Mouse (Mus musculus): Measurements from ENCODE around the gene Srsf1. TPM values are rescaled to one million over a fixed set of nuclear protein-coding genes. Genes with fewer than 3 reads are reported as not detected.

Srsf1 gene
- polyA plus RNA-seq, 1 experiment = 350 TPM

DNA sequence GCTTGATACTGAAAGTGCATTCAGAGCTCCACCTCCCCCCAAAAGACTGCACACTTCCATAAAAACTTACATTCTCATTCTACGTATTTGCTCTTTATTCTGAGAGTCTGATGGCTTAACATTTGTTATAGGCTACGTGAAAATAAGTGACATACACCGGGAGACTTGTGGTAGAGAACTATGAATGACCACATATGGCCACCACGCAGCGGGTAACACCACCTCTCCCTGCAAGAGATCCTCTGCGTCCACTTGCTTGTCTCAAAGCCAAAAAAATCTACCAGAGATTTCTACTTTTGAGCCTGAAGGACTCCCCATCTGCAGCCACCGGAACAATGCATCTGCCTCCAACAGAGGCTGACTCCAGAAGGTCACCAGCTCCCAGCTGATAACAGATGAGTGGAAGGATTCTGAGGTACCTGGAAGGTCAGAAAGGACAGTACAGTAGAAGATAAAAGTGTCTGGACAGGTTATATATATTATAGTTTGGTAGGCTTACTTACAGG lies 35.2 kb upstream of the Srsf1 start:
- Histone ChIP-seq H3K27ac (ENCODE audit: insufficient read depth, low read length) (no peak overlapping the region), H3K4me3 (replicated peaks; ENCODE audit: insufficient read depth, low read depth, low read length) (no peak overlapping the region), H3K27me3 (ENCODE audit: control insufficient read depth, insufficient read depth, low read length) (no peaks in the 10 kb centered on the region), H3K4me1 (ENCODE audit: control insufficient read depth, insufficient read depth, low read length) (peaks cover 5% of the 10 kb centered on the region; the same call in 1 of the 2 replicates)
- 72% methylated on average over 7 of the region's 7 CpGs for WGBS
- no peak for TF ChIP-seq POLR2A (IDR thresholded peaks at IDR 0.05; ENCODE audit: borderline replicate concordance, insufficient read depth, low read length)
- no peak for DNase-seq

DNA sequence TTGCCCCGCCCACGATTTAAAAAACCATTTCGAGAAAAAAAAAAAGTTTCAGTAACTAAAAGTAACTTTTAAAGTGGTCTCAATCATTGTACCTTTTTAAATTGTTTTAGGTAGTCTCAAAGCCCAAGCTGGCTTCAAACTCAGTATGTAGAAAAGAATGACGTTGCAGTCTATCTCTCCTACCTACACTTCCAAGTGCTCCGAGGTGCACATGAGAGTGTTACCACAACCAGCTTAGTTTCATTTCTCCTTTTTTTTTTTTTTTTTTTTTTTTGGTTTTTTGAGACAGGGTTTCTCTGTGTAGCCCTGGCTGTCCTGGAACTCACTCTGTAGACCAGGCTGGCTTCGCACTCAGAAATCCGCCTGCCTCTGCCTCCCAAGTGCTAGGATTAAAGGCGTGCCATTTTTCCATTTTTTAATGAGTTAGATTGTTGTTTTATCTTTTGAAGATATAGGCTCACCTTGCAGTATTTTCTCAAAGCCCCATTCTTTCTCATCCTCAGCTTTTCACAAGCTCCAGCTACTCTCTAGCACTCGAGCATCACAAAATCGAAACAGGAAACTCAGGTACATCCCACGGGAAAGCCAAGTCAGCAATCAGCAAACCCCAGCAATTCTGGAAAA lies 34.4 kb upstream of the Srsf1 start:
- Histone ChIP-seq H3K4me3 (replicated peaks; ENCODE audit: insufficient read depth, low read depth, low read length) (no peak overlapping the region), H3K4me1 (ENCODE audit: control insufficient read depth, insufficient read depth, low read length) (peaks cover 5% of the 10 kb centered on the region; the same call in 1 of the 2 replicates), H3K27ac (ENCODE audit: insufficient read depth, low read length) (no peak overlapping the region), H3K27me3 (ENCODE audit: control insufficient read depth, insufficient read depth, low read length) (no peaks in the 10 kb centered on the region)
- TF ChIP-seq POLR2A (IDR thresholded peaks at IDR 0.05; ENCODE audit: borderline replicate concordance, insufficient read depth, low read length) (no peak), CTCF (IDR thresholded peaks at IDR 0.05; ENCODE audit: borderline replicate concordance, insufficient read depth, low read depth, low read length) (no peak)
- no peak for DNase-seq
- 90% methylated on average over 11 of the region's 11 CpGs for WGBS

DNA sequence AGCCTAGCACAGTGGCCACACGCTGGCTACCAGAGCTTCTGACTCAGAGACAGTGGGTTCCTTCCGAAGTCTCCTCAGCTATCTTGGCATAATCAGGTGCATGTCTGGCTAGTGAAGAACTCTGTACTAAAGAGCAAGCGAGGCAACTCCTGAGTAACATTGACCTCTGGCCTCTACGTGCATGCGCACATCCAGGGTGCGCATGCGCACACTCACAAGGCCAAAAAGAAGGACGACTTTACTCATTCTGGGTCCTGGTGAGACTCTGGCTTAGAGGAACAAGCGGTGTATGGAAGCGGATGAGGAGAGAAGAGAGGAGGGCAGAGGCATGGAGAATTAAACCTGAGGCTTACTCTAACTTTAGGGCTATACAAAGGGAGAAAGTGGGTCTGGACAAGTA lies 33.5 kb upstream of the Srsf1 start:
- no peak for TF ChIP-seq POLR2A (IDR thresholded peaks at IDR 0.05; ENCODE audit: borderline replicate concordance, insufficient read depth, low read length)
- TF ChIP-seq CTCF (IDR thresholded peaks at IDR 0.05; ENCODE audit: borderline replicate concordance, insufficient read depth, low read depth, low read length) = no peak
- no peak overlapping the region for H3K27ac ChIP-seq (ENCODE audit: insufficient read depth, low read length)
- no peaks in the 10 kb centered on the region for H3K27me3 ChIP-seq (ENCODE audit: control insufficient read depth, insufficient read depth, low read length)
- no peak for DNase-seq
- H3K4me3 ChIP-seq (replicated peaks; ENCODE audit: insufficient read depth, low read depth, low read length) = no peak overlapping the region
- peaks cover 5% of the 10 kb centered on the region; the same call in 1 of the 2 replicates for H3K4me1 ChIP-seq (ENCODE audit: control insufficient read depth, insufficient read depth, low read length)
- WGBS = 91% methylated on average over 10 of the region's 10 CpGs

DNA sequence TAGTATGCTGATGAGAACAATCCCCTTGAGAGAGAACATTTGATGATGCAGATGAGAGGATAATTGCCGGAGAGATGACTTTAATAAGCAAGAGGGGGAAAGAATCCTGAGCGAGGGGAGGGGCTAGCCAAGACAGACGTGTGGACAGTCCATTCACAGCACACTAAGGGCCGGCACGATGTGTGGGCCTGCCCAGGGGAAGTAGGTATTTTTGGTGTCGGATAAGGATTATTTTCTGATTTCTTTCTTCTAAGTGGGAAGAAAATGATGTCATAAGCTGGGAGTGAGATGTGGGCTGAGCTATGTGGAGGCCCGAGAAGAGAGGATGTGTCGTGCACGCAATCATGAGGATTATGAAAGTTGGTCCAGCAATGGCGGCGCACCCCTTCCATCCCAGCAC lies 32.0 kb upstream of the Srsf1 start:
- WGBS = 84% methylated on average over 11 of the region's 11 CpGs

DNA sequence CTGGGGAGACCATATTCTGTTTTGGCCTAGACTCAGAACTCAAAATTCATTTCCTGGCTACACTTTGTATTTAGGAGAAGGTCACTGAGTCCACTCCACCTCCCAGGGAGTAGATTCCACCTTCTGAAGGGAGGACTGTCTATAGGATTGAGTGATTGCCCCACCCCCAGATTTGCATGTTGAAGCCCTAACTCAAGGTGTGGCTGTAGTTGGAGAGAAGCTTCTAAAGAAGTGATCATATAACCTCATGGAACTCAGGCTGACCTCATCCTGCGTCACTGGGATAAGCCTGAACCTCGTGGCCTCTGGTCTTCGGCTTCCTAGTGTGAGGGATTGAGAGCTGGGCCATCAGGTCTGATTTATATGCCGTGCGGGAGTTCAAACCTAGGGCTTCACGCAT lies 31.4 kb upstream of the Srsf1 start:
- TF ChIP-seq POLR2A (IDR thresholded peaks at IDR 0.05; ENCODE audit: borderline replicate concordance, insufficient read depth, low read length) (no peak), CTCF (IDR thresholded peaks at IDR 0.05; ENCODE audit: borderline replicate concordance, insufficient read depth, low read depth, low read length) (no peak)
- Histone ChIP-seq H3K27me3 (ENCODE audit: control insufficient read depth, insufficient read depth, low read length) (no peaks in the 10 kb centered on the region), H3K27ac (ENCODE audit: insufficient read depth, low read length) (no peak overlapping the region), H3K4me1 (ENCODE audit: control insufficient read depth, insufficient read depth, low read length) (no peaks in the 10 kb centered on the region), H3K4me3 (replicated peaks; ENCODE audit: insufficient read depth, low read depth, low read length) (no peak overlapping the region)
- no peak for DNase-seq
- WGBS = 94% methylated on average over 6 of the region's 6 CpGs

More for the DNA sequence above, 32.0 kb upstream of the Srsf1 start:
- H3K27ac ChIP-seq (ENCODE audit: insufficient read depth, low read length) = no peak overlapping the region
- H3K27me3 ChIP-seq (ENCODE audit: control insufficient read depth, insufficient read depth, low read length) = no peaks in the 10 kb centered on the region
- no peaks in the 10 kb centered on the region for H3K4me1 ChIP-seq (ENCODE audit: control insufficient read depth, insufficient read depth, low read length)
- no peak for TF ChIP-seq POLR2A (IDR thresholded peaks at IDR 0.05; ENCODE audit: borderline replicate concordance, insufficient read depth, low read length)
- H3K4me3 ChIP-seq (replicated peaks; ENCODE audit: insufficient read depth, low read depth, low read length) = no peak overlapping the region
- DNase-seq = no peak

DNA sequence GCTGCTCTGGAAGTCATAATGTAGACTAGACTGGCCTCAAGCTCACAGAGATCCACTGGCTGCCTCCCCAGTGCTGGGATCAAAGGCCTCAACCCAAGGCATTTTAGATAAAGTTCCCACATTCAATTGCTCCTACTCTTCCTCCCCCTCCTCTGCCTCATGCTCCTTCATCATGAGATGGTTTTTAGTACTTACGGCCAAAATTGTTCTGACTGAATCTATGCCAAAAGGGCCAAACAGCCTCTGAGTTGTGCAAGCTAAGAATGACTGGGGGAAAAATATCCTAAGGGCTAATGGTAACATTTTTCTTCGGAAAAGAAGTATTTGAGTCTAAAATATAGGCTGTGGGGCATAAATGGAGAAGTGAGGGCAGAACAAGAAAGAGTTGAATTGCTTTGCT lies 23.2 kb upstream of the Srsf1 start:
- TF ChIP-seq CTCF (IDR thresholded peaks at IDR 0.05; ENCODE audit: borderline replicate concordance, insufficient read depth, low read depth, low read length) (no peak), POLR2A (IDR thresholded peaks at IDR 0.05; ENCODE audit: borderline replicate concordance, insufficient read depth, low read length) (no peak)
- Histone ChIP-seq H3K4me3 (replicated peaks; ENCODE audit: insufficient read depth, low read depth, low read length) (no peak overlapping the region), H3K27ac (ENCODE audit: insufficient read depth, low read length) (no peak overlapping the region), H3K4me1 (ENCODE audit: control insufficient read depth, insufficient read depth, low read length) (no peaks in the 10 kb centered on the region), H3K27me3 (ENCODE audit: control insufficient read depth, insufficient read depth, low read length) (no peaks in the 10 kb centered on the region)
- 76% methylated on average over 2 of the region's 2 CpGs for WGBS
- DNase-seq = no peak

DNA sequence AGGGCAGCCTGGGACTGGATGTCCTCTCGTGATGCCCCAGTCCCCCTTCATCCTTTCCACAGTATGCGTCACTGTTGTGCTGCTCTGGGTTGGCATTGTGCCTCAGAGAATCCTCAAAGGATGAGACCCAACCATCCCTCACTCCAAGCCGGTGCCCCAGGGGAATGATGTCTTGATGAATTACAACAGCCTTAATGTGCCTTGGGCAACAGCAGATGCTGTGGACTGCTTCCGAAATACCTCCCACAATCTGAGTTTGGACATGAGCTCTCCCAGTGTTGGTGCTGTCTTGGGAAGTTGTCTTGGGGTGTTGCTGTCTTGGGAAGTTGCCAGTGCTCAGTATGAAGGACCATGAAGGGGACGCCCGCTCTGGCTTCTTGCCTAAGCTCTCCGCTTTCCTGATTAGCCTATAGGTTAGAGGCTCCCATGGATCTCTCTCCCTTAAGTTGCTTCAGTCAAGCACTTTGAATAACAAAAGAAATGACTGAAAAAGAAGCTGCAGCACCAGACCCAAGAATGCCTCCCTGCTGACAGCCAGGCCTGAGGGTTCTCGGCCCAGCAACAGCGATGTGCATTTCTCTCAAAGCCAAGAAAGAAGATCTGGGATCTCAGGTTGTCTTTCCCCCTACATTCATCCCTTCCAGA lies 19.7 kb upstream of the Srsf1 start:
- WGBS = 62% methylated on average over 9 of the region's 9 CpGs
- Histone ChIP-seq H3K4me1 (ENCODE audit: control insufficient read depth, insufficient read depth, low read length) (no peaks in the 10 kb centered on the region), H3K27ac (ENCODE audit: insufficient read depth, low read length) (no peak overlapping the region), H3K27me3 (ENCODE audit: control insufficient read depth, insufficient read depth, low read length) (no peaks in the 10 kb centered on the region), H3K4me3 (replicated peaks; ENCODE audit: insufficient read depth, low read depth, low read length) (no peak overlapping the region)
- DNase-seq = no peak
- TF ChIP-seq CTCF (IDR thresholded peaks at IDR 0.05; ENCODE audit: borderline replicate concordance, insufficient read depth, low read depth, low read length) (no peak), POLR2A (IDR thresholded peaks at IDR 0.05; ENCODE audit: borderline replicate concordance, insufficient read depth, low read length) (no peak)

DNA sequence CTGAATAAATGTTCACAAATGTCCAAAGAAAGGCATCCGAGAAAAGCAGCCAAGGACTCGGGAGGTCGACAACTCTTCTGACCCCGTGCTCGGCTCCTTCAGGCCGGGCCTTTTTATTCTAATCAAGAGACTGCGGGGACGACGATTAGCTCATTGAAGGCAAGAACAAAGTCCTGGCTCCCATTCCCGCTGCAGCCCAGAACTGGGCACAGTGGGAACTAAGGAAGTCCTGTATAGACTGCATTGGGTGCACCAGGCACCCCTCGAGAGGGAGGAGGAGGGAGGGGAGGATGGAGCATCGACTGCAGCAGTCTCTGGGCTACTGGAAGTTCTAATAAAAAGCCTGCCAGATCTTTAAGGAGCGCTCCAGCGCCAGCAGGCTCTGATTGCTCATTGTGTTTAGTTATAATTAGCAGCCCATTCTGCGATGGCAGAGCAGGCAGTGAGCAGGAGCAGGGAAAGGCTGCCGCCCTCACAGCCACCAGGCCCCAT lies 18.9 kb upstream of the Srsf1 start:
- Histone ChIP-seq H3K27me3 (ENCODE audit: control insufficient read depth, insufficient read depth, low read length) (no peaks in the 10 kb centered on the region), H3K4me3 (replicated peaks; ENCODE audit: insufficient read depth, low read depth, low read length) (no peak overlapping the region), H3K27ac (ENCODE audit: insufficient read depth, low read length) (no peak overlapping the region), H3K4me1 (ENCODE audit: control insufficient read depth, insufficient read depth, low read length) (no peaks in the 10 kb centered on the region)
- no peak for DNase-seq
- TF ChIP-seq CTCF (IDR thresholded peaks at IDR 0.05; ENCODE audit: borderline replicate concordance, insufficient read depth, low read depth, low read length) (no peak), POLR2A (IDR thresholded peaks at IDR 0.05; ENCODE audit: borderline replicate concordance, insufficient read depth, low read length) (no peak)
- WGBS = 26% methylated on average over 16 of the region's 16 CpGs

Measured in cerebellum, adult 2 months (tissue).